Mouse (Mus musculus) skeletal muscle tissue, adult 2 months (tissue): ENCODE measurements around the gene Ap1s1.

ENCODE experiments used
- DNase-seq: peaks from one replicate; pipeline ENCODE4 v3.0.0-alpha.2; 2012; ENCODE audit warnings: low read depth, low spot score

Gene Ap1s1

GRCm38 (mm10) chr5:137065454-137065853, 19.5 kb upstream of the Ap1s1 start:
- no peak for DNase-seq

- no peak for DNase-seq
Measured at GRCm38 (mm10) chr5:137062601-137063000, 16.7 kb upstream of the Ap1s1 start.

GRCm38 (mm10) chr5:137061809-137062481, 16.0 kb upstream of the Ap1s1 start:
- DNase-seq = no peak

GRCm38 (mm10) chr5:137054873-137055272, 8.9 kb upstream of the Ap1s1 start:
- no peak for DNase-seq

GRCm38 (mm10) chr5:137054299-137054698, 8.4 kb upstream of the Ap1s1 start:
- DNase-seq = no peak

- DNase-seq = no peak
Measured at GRCm38 (mm10) chr5:137051914-137052505, 6.1 kb upstream of the Ap1s1 start.

- no peak for DNase-seq
Measured at GRCm38 (mm10) chr5:137051125-137051524, 5.2 kb upstream of the Ap1s1 start.

GRCm38 (mm10) chr5:137046991-137047390, 1.1 kb upstream of the Ap1s1 start:
- no peak for DNase-seq

- no peak for DNase-seq
Measured at GRCm38 (mm10) chr5:137046324-137046718, 386 bp upstream of the Ap1s1 start.

- no peak for DNase-seq
Measured at GRCm38 (mm10) chr5:137043997-137044396, 1.9 kb downstream of the Ap1s1 start.

GRCm38 (mm10) chr5:137041442-137041841, 4.5 kb downstream of the Ap1s1 start:
- DNase-seq = no peak

GRCm38 (mm10) chr5:137039453-137039852, 6.5 kb downstream of the Ap1s1 start:
- no peak for DNase-seq

GRCm38 (mm10) chr5:137036211-137036610, 9.7 kb downstream of the Ap1s1 start:
- DNase-seq = no peak

GRCm38 (mm10) chr5:137032641-137033074, 13.3 kb downstream of the Ap1s1 start:
- peak; percentile 62 for DNase-seq

GRCm38 (mm10) chr5:137032033-137032421, 13.9 kb downstream of the Ap1s1 start:
- DNase-seq = no peak

- DNase-seq = no peak
Measured at GRCm38 (mm10) chr5:137031076-137032032, 14.6 kb downstream of the Ap1s1 start.

- no peak for DNase-seq
Measured at GRCm38 (mm10) chr5:137030416-137030810, 15.5 kb downstream of the Ap1s1 start.

- peak; percentile 90 for DNase-seq
Measured at GRCm38 (mm10) chr5:137029643-137030415, 16.1 kb downstream of the Ap1s1 start.

GRCm38 (mm10) chr5:137029273-137029585, 16.7 kb downstream of the Ap1s1 start:
- no peak for DNase-seq

- no peak for DNase-seq
Measured at GRCm38 (mm10) chr5:137028561-137029272, 17.2 kb downstream of the Ap1s1 start.

GRCm38 (mm10) chr5:137026092-137026491, 19.8 kb downstream of the Ap1s1 start, which contains the start of gene Vgf:
Gene Vgf, plus strand, starts transcription at chr5:137026392.
- no peak for DNase-seq
